Mouse (Mus musculus) limb, embryonic 14.5 days (tissue): ENCODE data around the gene Zdhhc8. TPM values are rescaled to one million over a fixed set of nuclear protein-coding genes. Genes with fewer than 3 reads are reported as not detected.

Experiments
- ATAC-seq: fragments of 200-750 bp; cut with Nextera tagmentation; 2 replicates; pipeline ENCODE4 v1.8.0; 2017; ENCODE audit warnings: low read depth, moderate number of reproducible peaks, moderate TSS enrichment; ENCODE audit not compliant: low FRiP score
- DNase-seq: peaks from one replicate; pipeline ENCODE4 v3.0.0-alpha.2; 2015; ENCODE audit warnings: low spot score
- H3K27ac ChIP-seq: fragments of 300-500 bp; sonication (generic); replicated peaks from 2 replicates; pipeline ENCODE4 v1.5.1; 2014; ENCODE audit warnings: low read depth, mild to moderate bottlenecking, low read length, moderate library complexity, mixed read lengths
- H3K27me3 ChIP-seq: fragments of 300-500 bp; sonication (generic); 2 replicates; pipeline ENCODE4 v1.6.1; 2014; ENCODE audit warnings: low read length, mixed read lengths; ENCODE audit not compliant: control insufficient read depth, insufficient read depth
- H3K36me3 ChIP-seq: fragments of 300-500 bp; sonication (generic); 2 replicates; pipeline ENCODE4 v1.6.1; 2014; ENCODE audit warnings: mild to moderate bottlenecking, low read length, moderate library complexity, mixed read lengths; ENCODE audit not compliant: control insufficient read depth, insufficient read depth
- H3K4me1 ChIP-seq: fragments of 300-500 bp; sonication (generic); 2 replicates; pipeline ENCODE4 v1.6.1; 2014; ENCODE audit warnings: antibody characterized with exemption, low read length, mixed read lengths; ENCODE audit not compliant: control insufficient read depth, insufficient read depth
- H3K4me2 ChIP-seq: fragments of 300-500 bp; sonication (generic); replicated peaks from 2 replicates; pipeline ENCODE4 v1.6.1; 2014; ENCODE audit warnings: low read depth, mild to moderate bottlenecking, low read length, moderate library complexity; ENCODE audit not compliant: severe bottlenecking
- H3K4me3 ChIP-seq: fragments of 300-500 bp; sonication (generic); replicated peaks from 2 replicates; pipeline ENCODE4 v1.5.1; 2014; ENCODE audit warnings: low read length
- H3K9ac ChIP-seq: fragments of 300-500 bp; sonication (generic); 2 replicates; pipeline ENCODE4 v1.6.1; 2014; ENCODE audit warnings: mild to moderate bottlenecking, low read depth, low read length, moderate library complexity; ENCODE audit not compliant: severe bottlenecking
- H3K9me3 ChIP-seq: fragments of 300-500 bp; sonication (generic); 2 replicates; pipeline ENCODE4 v1.6.1; 2016; ENCODE audit warnings: low read length; ENCODE audit not compliant: control insufficient read depth
- POLR2A ChIP-seq: fragments of 200-500 bp; IDR thresholded peaks from 2 replicates; pipeline ENCODE4 v1.8.0; 2012; ENCODE audit warnings: inconsistent platforms, mild to moderate bottlenecking, moderate library complexity, borderline replicate concordance; ENCODE audit not compliant: insufficient read depth, insufficient read length; ENCODE audit errors: extremely low read depth
- WGBS: fragments of 180-500 bp; shearing (Covaris S2); extraction: QIAGEN DNeasy Blood & Tissue Kit; methylation state at CpG from one replicate; pipeline ENCODE4 v1.1.7; 2014; 5-methylcytosine and 5-hydroxymethylcytosine counted together
- polyA plus RNA-seq, 2 experiments: library from polyadenylated mRNA; depleted of rRNA in 1 of 2; stranded (reverse) in 1 of 2; unstranded in 1 of 2; fragments of >200 nt; fragmentation: Nextera tagmentation in 1 of 2; extraction: Ambion mirVana in 1 of 2; gene quantifications; 2 replicates each; pipeline versions ENCODE4 v1.2.1 to v1.2.3; 2012 to 2014

The Zdhhc8 gene
- polyA plus RNA-seq, 2 experiments, result 23.1 to 68.2 TPM

GRCm38 (mm10) chr16:18248433-18249363, 13.8 kb upstream of the Zdhhc8 start, which contains the start of the genes Trmt2a and Ranbp1:
TSS of gene Trmt2a (plus strand) at chr16:18248679.
TSS of gene Ranbp1 (minus strand) at chr16:18248732.
- Histone ChIP-seq H3K9ac (peak within 1 kb of the TSS; percentile 93), H3K4me3 (peak within 1 kb of the TSS; percentile 87), H3K36me3 (peaks cover 67% of the 10 kb centered on the region), H3K4me1 (peaks cover 28% of the 10 kb centered on the region), H3K9me3 (no peaks in the 10 kb centered on the region), H3K4me2 (peak within 1 kb of the TSS; percentile 85), H3K27ac (peak within 1 kb of the TSS; percentile 91), H3K27me3 (no peaks in the 10 kb centered on the region)
- WGBS, result 2% methylated on average over 76 of the region's 102 CpGs
- peak; percentile 98 for DNase-seq
- ATAC-seq, result peak; percentile 93
- TF ChIP-seq POLR2A, result peak; percentile 77; the same call in 1 of the 2 replicates

GRCm38 (mm10) chr16:18247521-18248399, 12.8 kb upstream of the Zdhhc8 start:
- H3K9me3 ChIP-seq, result no peaks in the 10 kb centered on the region
- peak overlapping the region; percentile 87 for H3K4me3 ChIP-seq
- no peak for TF ChIP-seq POLR2A
- ATAC-seq (no peak), DNase-seq (no peak)
- peaks cover 67% of the 10 kb centered on the region for H3K36me3 ChIP-seq
- peak overlapping the region; percentile 91 for H3K27ac ChIP-seq
- H3K4me2 ChIP-seq, result peak overlapping the region; percentile 85
- WGBS, result 1% methylated on average over 33 of the region's 33 CpGs
- peaks cover 28% of the 10 kb centered on the region for H3K4me1 ChIP-seq
- peak overlapping the region; percentile 93 for H3K9ac ChIP-seq
- H3K27me3 ChIP-seq, result no peaks in the 10 kb centered on the region

GRCm38 (mm10) chr16:18241581-18241980, 6.6 kb upstream of the Zdhhc8 start:
- no peak overlapping the region for H3K27ac ChIP-seq
- H3K9ac ChIP-seq, result no peak overlapping the region
- H3K36me3 ChIP-seq, result peaks cover 88% of the 10 kb centered on the region
- H3K4me2 ChIP-seq, result no peak overlapping the region
- no peak for TF ChIP-seq POLR2A
- no peak for DNase-seq
- no peak for ATAC-seq
- peaks cover 2% of the 10 kb centered on the region; the same call in 1 of the 2 replicates for H3K4me1 ChIP-seq
- 93% methylated on average over 10 of the region's 10 CpGs for WGBS
- H3K9me3 ChIP-seq, result no peaks in the 10 kb centered on the region
- no peaks in the 10 kb centered on the region for H3K27me3 ChIP-seq
- H3K4me3 ChIP-seq, result no peak overlapping the region

GRCm38 (mm10) chr16:18236676-18237501, 2.0 kb upstream of the Zdhhc8 start:
- no peak for ATAC-seq
- Histone ChIP-seq H3K4me1 (peaks cover 13% of the 10 kb centered on the region; the same call in 1 of the 2 replicates), H3K4me3 (no peak overlapping the region), H3K27me3 (no peaks in the 10 kb centered on the region), H3K4me2 (no peak overlapping the region), H3K36me3 (peaks cover 41% of the 10 kb centered on the region), H3K9me3 (no peaks in the 10 kb centered on the region), H3K9ac (no peak overlapping the region), H3K27ac (0 out of 2 replicates have a peak overlapping the region, but pooled peaks have one; percentile 71)
- TF ChIP-seq POLR2A, result no peak
- no peak for DNase-seq
- WGBS, result 68% methylated on average over 7 of the region's 7 CpGs
